Mouse (Mus musculus): Measurements from ENCODE around the gene Ccz1. TPM values are rescaled to one million over a fixed set of nuclear protein-coding genes. Genes with fewer than 3 reads are reported as not detected.

Gene Ccz1
- total and polyA plus RNA-seq, 3 experiments = 9.3 to 29.6 (median 25.0) TPM

GRCm38 (mm10) chr5:143990086-143990485, 24.6 kb downstream of the Ccz1 start:
- intact Hi-C loops (cut with DNase I) = no loop called here
- 68% methylated on average over 11 of the region's 11 CpGs for WGBS
- Histone ChIP-seq H3K4me3 (no peak overlapping the region), H3K36me3 (ENCODE audit: control insufficient read depth, insufficient read depth, low read length) (no peaks in the 10 kb centered on the region; the same call in 1 of the 2 replicates), H3K4me1 (ENCODE audit: control insufficient read depth, insufficient read depth, low read length) (no peaks in the 10 kb centered on the region), H3K27ac (no peak overlapping the region), H3K27me3 (ENCODE audit: control insufficient read depth, insufficient read depth, low read length) (no peaks in the 10 kb centered on the region), H3K9ac (ENCODE audit: low read depth, low read length) (no peak overlapping the region), H3K79me2 (replicated peaks; ENCODE audit: control insufficient read depth, insufficient read depth, low read length) (no peaks in the 10 kb centered on the region)
- no peak for DNase-seq
- TF ChIP-seq EP300 (IDR thresholded peaks at IDR 0.05; ENCODE audit: insufficient read depth, low read depth, low read length) (no peak), POLR2A (IDR thresholded peaks at IDR 0.05; ENCODE audit: insufficient read depth, low read depth, low read length) (no peak), CTCF (IDR thresholded peaks at IDR 0.05) (no peak)

DNA sequence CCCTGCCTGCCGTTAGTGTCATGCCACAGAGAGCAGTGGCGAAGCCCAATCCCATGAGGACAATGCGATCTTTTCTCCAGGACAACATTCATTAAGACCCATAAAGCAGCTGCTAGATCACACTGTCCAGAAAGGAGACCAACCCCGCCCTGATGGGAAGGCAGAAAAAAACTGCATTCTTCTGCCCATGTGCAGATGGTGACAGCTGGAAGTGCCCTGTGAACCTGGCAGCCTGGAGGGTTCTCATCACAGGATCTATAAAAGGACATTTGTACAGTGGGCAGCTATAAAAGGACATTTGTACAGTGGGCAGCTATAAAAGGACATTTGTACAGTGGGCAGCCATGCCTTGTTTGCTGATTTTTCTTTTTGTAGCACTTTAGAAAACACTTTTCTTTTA, 25.6 kb downstream of the Ccz1 start:
- H3K27ac ChIP-seq = no peak overlapping the region
- intact Hi-C loops (cut with DNase I) = no loop called here
- H3K36me3 ChIP-seq (ENCODE audit: control insufficient read depth, insufficient read depth, low read length) = no peaks in the 10 kb centered on the region; the same call in 1 of the 2 replicates
- DNase-seq = no peak
- no peaks in the 10 kb centered on the region for H3K4me1 ChIP-seq (ENCODE audit: control insufficient read depth, insufficient read depth, low read length)
- H3K4me3 ChIP-seq = no peak overlapping the region
- no peaks in the 10 kb centered on the region for H3K79me2 ChIP-seq (replicated peaks; ENCODE audit: control insufficient read depth, insufficient read depth, low read length)
- TF ChIP-seq CTCF (IDR thresholded peaks at IDR 0.05) = no peak
- no peak for TF ChIP-seq POLR2A (IDR thresholded peaks at IDR 0.05; ENCODE audit: insufficient read depth, low read depth, low read length)
- TF ChIP-seq EP300 (IDR thresholded peaks at IDR 0.05; ENCODE audit: insufficient read depth, low read depth, low read length) = no peak
- 85% methylated on average over 4 of the region's 4 CpGs for WGBS
- H3K9ac ChIP-seq (ENCODE audit: low read depth, low read length) = no peak overlapping the region
- H3K27me3 ChIP-seq (ENCODE audit: control insufficient read depth, insufficient read depth, low read length) = no peaks in the 10 kb centered on the region

DNA sequence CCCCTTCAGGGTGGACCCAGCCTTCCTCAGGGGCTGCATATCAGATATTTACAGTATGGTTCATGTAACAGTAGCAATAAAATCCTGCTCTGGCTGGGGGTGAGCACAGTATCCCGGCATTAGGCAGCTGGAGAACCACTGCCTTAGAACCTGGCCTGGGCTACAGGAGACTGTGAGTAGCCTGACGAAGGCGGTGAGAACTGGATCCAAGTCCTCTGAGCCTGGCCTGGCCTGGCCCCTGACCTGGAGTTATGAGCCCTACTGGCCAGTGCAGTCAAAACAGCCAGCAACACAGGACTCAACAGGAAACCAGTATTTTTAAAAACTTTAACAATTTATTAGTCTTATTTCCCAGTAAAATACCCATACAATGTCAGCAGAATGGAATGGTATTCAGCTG, 27.1 kb downstream of the Ccz1 start:
- H3K36me3 ChIP-seq (ENCODE audit: control insufficient read depth, insufficient read depth, low read length) = no peaks in the 10 kb centered on the region
- H3K9ac ChIP-seq (ENCODE audit: low read depth, low read length) = no peak overlapping the region
- 93% methylated on average over 3 of the region's 3 CpGs for WGBS
- intact Hi-C loops (cut with DNase I) = no loop called here
- no peak overlapping the region for H3K4me3 ChIP-seq
- DNase-seq = no peak
- H3K4me1 ChIP-seq (ENCODE audit: control insufficient read depth, insufficient read depth, low read length) = no peaks in the 10 kb centered on the region
- TF ChIP-seq EP300 (IDR thresholded peaks at IDR 0.05; ENCODE audit: insufficient read depth, low read depth, low read length) (no peak), POLR2A (IDR thresholded peaks at IDR 0.05; ENCODE audit: insufficient read depth, low read depth, low read length) (no peak), CTCF (IDR thresholded peaks at IDR 0.05) (no peak)
- H3K27me3 ChIP-seq (ENCODE audit: control insufficient read depth, insufficient read depth, low read length) = no peaks in the 10 kb centered on the region
- H3K79me2 ChIP-seq (replicated peaks; ENCODE audit: control insufficient read depth, insufficient read depth, low read length) = no peaks in the 10 kb centered on the region
- no peak overlapping the region for H3K27ac ChIP-seq

DNA sequence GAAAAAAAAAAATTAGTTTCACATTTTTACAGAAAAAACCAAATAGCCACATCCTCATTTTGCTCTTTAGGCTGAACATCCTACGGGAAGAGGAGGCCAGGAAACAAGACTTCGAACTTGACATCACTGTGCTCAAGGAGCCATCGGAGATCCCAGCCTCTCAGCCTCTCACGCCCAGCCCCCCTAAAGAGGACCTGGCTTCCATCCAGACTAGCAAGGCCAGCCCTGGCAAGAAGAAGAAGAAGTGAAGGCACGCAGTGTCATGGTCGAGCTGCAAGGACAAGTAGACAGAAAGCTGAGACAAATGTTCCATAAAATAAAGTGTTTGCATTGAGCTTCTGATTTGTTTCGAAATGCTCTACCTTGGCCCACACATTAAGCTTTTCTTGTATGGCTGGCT, 29.3 kb downstream of the Ccz1 start:
- WGBS = 68% methylated on average over 7 of the region's 7 CpGs
- Histone ChIP-seq H3K4me3 (no peak overlapping the region), H3K36me3 (ENCODE audit: control insufficient read depth, insufficient read depth, low read length) (no peaks in the 10 kb centered on the region), H3K79me2 (replicated peaks; ENCODE audit: control insufficient read depth, insufficient read depth, low read length) (no peaks in the 10 kb centered on the region), H3K27ac (no peak overlapping the region), H3K27me3 (ENCODE audit: control insufficient read depth, insufficient read depth, low read length) (no peaks in the 10 kb centered on the region), H3K9ac (ENCODE audit: low read depth, low read length) (no peak overlapping the region), H3K4me1 (ENCODE audit: control insufficient read depth, insufficient read depth, low read length) (no peaks in the 10 kb centered on the region)
- TF ChIP-seq EP300 (IDR thresholded peaks at IDR 0.05; ENCODE audit: insufficient read depth, low read depth, low read length) (no peak), POLR2A (IDR thresholded peaks at IDR 0.05; ENCODE audit: insufficient read depth, low read depth, low read length) (no peak)
- intact Hi-C loops (cut with DNase I) = no loop called here
- DNase-seq = no peak

DNA sequence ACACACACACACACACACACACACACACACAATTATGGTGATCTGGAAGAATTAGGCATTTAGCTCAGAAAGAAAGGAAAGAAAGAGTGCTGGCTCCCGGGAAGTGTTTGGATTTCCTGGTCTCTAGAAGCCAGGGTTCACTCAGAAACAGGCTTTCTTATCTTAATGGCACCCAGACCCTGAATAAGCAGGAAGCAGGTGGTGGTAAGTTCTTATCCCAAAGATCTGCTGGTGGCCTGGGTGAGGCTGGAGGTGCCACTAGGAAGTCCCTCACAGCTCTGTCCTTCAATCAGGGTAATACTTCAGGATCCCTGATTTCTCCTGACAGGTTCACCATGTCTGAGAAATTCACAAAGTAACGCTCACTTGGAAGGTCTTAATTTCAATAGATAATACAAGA, 32.3 kb downstream of the Ccz1 start:
- intact Hi-C loops (cut with DNase I) = no loop called here
- TF ChIP-seq POLR2A (IDR thresholded peaks at IDR 0.05; ENCODE audit: insufficient read depth, low read depth, low read length) = no peak
- no peak for TF ChIP-seq EP300 (IDR thresholded peaks at IDR 0.05; ENCODE audit: insufficient read depth, low read depth, low read length)
- TF ChIP-seq CTCF (IDR thresholded peaks at IDR 0.05) = no peak
- DNase-seq = no peak
- Histone ChIP-seq H3K9ac (ENCODE audit: low read depth, low read length) (no peak overlapping the region), H3K4me1 (ENCODE audit: control insufficient read depth, insufficient read depth, low read length) (no peaks in the 10 kb centered on the region), H3K27ac (no peak overlapping the region), H3K4me3 (no peak overlapping the region), H3K36me3 (ENCODE audit: control insufficient read depth, insufficient read depth, low read length) (no peaks in the 10 kb centered on the region), H3K79me2 (replicated peaks; ENCODE audit: control insufficient read depth, insufficient read depth, low read length) (no peaks in the 10 kb centered on the region), H3K27me3 (ENCODE audit: control insufficient read depth, insufficient read depth, low read length) (no peaks in the 10 kb centered on the region)
- 64% methylated on average over 2 of the region's 2 CpGs for WGBS

DNA sequence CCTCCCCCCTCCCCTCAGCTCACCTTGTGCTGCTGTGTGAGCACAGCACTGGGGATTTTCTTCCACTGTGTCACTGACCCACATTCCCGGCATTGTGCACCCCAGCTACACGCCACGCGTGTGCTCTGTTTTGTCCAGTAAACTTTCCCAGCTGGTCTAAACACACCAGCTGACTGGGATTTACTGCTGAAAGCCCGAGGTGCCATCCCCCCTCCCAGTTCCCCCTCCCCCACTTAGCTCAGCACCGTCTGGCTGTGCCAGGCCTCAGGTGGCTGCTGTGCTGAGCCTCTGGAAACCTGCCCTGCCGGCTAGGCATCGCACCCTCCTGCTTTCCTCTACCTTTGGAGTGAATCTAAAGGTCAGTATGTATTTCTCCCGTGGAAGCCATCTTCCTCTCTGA, 33.8 kb downstream of the Ccz1 start:
- no peaks in the 10 kb centered on the region for H3K27me3 ChIP-seq (ENCODE audit: control insufficient read depth, insufficient read depth, low read length)
- no peaks in the 10 kb centered on the region for H3K79me2 ChIP-seq (replicated peaks; ENCODE audit: control insufficient read depth, insufficient read depth, low read length)
- no peak overlapping the region for H3K4me3 ChIP-seq
- no peaks in the 10 kb centered on the region for H3K36me3 ChIP-seq (ENCODE audit: control insufficient read depth, insufficient read depth, low read length)
- 39% methylated on average over 9 of the region's 9 CpGs for WGBS
- intact Hi-C loops (cut with DNase I) = no loop called here
- TF ChIP-seq POLR2A (IDR thresholded peaks at IDR 0.05; ENCODE audit: insufficient read depth, low read depth, low read length) = no peak
- no peak for TF ChIP-seq EP300 (IDR thresholded peaks at IDR 0.05; ENCODE audit: insufficient read depth, low read depth, low read length)
- TF ChIP-seq CTCF (IDR thresholded peaks at IDR 0.05) = no peak
- DNase-seq = no peak
- H3K9ac ChIP-seq (ENCODE audit: low read depth, low read length) = no peak overlapping the region
- H3K4me1 ChIP-seq (ENCODE audit: control insufficient read depth, insufficient read depth, low read length) = no peaks in the 10 kb centered on the region
- no peak overlapping the region for H3K27ac ChIP-seq

Data from heart, adult 2 months (tissue).